Mouse (Mus musculus) liver, embryonic 12.5 days (tissue): ENCODE measurements around the gene Dyrk1a. TPM values are rescaled to one million over a fixed set of nuclear protein-coding genes. Genes with fewer than 3 reads are reported as not detected.
A peak's percentile ranks its signal among the peaks of the same experiment; 100 is the strongest.

Source experiments
- ATAC-seq: fragments of 200-750 bp; cut with Nextera tagmentation; 2 replicates; pipeline ENCODE4 v1.8.0; 2017; ENCODE audit warnings: moderate number of reproducible peaks, mild to moderate bottlenecking, moderate library complexity
- H3K27ac ChIP-seq: fragments of 300-500 bp; sonication (generic); 2 replicates; pipeline ENCODE4 v1.5.1; 2016; ENCODE audit warnings: mild to moderate bottlenecking
- H3K27me3 ChIP-seq: fragments of 300-500 bp; sonication (generic); replicated peaks from 2 replicates; pipeline ENCODE4 v1.6.1; 2016; ENCODE audit warnings: mild to moderate bottlenecking, moderate library complexity
- H3K36me3 ChIP-seq: fragments of 300-500 bp; sonication (generic); 2 replicates; pipeline ENCODE4 v1.6.1; 2016; ENCODE audit warnings: mild to moderate bottlenecking, moderate library complexity
- H3K4me1 ChIP-seq: fragments of 300-500 bp; sonication (generic); 2 replicates; pipeline ENCODE4 v1.6.1; 2016
- H3K4me2 ChIP-seq: fragments of 300-500 bp; sonication (generic); 2 replicates; pipeline ENCODE4 v1.6.1; 2016; ENCODE audit warnings: mild to moderate bottlenecking, moderate library complexity
- H3K4me3 ChIP-seq: fragments of 300-500 bp; sonication (generic); 2 replicates; pipeline ENCODE4 v1.5.1; 2016; ENCODE audit warnings: mild to moderate bottlenecking, moderate library complexity
- H3K9ac ChIP-seq: fragments of 300-500 bp; sonication (generic); 2 replicates; pipeline ENCODE4 v1.6.1; 2016; ENCODE audit warnings: mild to moderate bottlenecking, moderate library complexity
- H3K9me3 ChIP-seq: fragments of 300-500 bp; sonication (generic); replicated peaks from 2 replicates; pipeline ENCODE4 v1.6.1; 2016; ENCODE audit warnings: mild to moderate bottlenecking, moderate library complexity
- WGBS: fragments of 180-500 bp; shearing (Covaris S2); methylation state at CpG from one replicate; pipeline ENCODE4 v1.1.7; 2016; ENCODE audit not compliant: insufficient replicate concordance; 5-methylcytosine and 5-hydroxymethylcytosine counted together
- polyA plus RNA-seq: library from polyadenylated mRNA; unstranded; fragments of >200 nt; fragmentation: Nextera tagmentation; extraction: Ambion mirVana; gene quantifications from 2 replicates; pipeline ENCODE4 v1.2.1, GENCODE M21; 2016

The Dyrk1a gene
- polyA plus RNA-seq, 1 experiment from 2014 or later: 4.8 TPM

DNA sequence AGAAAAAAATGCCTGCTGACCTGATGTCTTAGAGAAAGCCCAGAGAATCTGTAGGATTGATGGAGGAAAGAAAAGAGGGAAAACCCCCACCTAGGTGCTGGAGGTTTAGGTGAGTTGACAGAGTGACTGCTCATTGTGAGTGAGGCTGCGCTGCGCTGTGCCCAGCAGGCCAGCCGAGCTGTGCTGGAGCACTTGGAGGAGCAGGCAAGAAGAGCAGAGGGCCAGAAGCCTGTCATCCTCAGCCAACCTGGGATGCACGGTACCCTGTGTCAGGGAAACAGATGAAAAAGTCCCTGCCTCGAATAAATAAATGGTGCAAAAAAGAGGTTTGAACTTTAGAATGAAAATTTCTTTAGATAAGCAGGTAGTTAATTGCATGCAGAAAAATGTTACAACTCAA is 49.5 kb downstream of the Dyrk1a start:
- Histone ChIP-seq H3K9ac (no peak overlapping the region), H3K27me3 (no peaks in the 10 kb centered on the region), H3K4me3 (no peak overlapping the region), H3K9me3 (no peaks in the 10 kb centered on the region), H3K4me2 (no peak overlapping the region), H3K27ac (no peak overlapping the region), H3K36me3 (peaks cover 49% of the 10 kb centered on the region), H3K4me1 (peaks cover 21% of the 10 kb centered on the region)
- ATAC-seq: no peak
- WGBS: 92% methylated on average over 5 of the region's 5 CpGs

DNA sequence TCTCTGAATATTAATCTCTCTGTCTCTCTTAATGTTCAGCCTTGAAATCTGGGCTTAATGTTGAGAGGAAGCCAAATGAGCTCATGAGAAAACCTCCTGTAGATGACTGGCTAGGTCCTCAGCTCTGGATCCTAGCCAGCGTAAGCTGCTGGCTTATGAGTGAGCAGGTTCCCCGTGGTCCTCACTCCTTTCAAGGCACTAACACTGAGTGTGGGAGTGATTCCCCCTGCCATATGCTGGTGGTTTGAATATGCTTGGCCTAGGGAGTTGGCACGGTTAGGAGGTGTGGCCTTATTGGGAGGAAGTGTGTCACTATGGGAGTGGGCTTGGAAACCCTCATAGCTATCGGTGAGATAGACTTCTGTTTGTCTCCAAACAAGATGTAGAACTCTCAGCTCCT is 55.1 kb downstream of the Dyrk1a start:
- H3K36me3 ChIP-seq: peaks cover 24% of the 10 kb centered on the region
- whole genome bisulfite sequencing: 64% methylated on average over 4 of the region's 4 CpGs
- no peaks in the 10 kb centered on the region for H3K27me3 ChIP-seq
- H3K4me1 ChIP-seq: peaks cover 51% of the 10 kb centered on the region
- H3K4me3 ChIP-seq: no peak overlapping the region
- H3K27ac ChIP-seq: no peak overlapping the region
- no peaks in the 10 kb centered on the region for H3K9me3 ChIP-seq
- H3K4me2 ChIP-seq: no peak overlapping the region
- ATAC-seq: no peak
- no peak overlapping the region for H3K9ac ChIP-seq

DNA sequence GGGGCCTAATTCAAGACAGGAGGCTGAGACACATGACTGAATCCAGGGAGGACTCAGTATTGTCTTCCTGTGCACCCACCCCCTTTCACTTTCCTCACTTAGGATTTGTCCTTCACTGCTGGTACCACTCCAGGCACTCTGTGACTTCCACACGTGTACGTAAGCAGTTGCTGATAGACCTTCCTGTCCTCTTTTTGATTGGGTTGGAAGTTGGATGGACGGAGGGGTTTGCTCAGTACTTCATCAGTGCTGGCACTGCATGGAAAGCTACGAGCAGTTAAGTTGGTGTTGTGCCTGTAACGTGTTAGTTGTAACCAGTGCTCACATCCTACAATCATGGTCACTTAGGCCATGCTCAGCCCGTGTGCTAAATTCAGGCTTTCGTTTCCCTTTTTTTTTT is 55.8 kb downstream of the Dyrk1a start:
- 80% methylated on average over 7 of the region's 7 CpGs for WGBS

DNA sequence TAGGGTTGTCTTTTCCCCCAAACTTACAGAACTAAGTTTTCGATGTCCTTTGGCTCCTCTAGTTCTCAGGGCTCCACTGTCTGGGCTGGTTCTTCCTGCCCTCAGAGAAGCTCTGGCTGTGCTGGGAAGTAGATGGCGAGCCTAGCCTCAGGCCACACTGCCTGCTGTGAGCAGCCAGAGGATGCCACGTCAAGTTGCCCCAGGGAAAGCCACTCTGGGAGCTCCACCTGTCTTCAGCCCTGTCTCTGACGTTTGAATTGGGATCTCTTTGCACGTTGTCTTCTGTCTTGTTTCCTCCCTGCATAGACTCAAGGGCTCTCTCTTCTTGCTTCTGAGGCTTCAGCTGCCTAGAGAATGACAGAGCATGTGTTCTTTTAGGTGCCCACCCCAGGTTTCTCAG is 57.9 kb downstream of the Dyrk1a start:
- ATAC-seq: no peak
- H3K27me3 ChIP-seq: no peaks in the 10 kb centered on the region
- no peak overlapping the region for H3K9ac ChIP-seq
- peaks cover 63% of the 10 kb centered on the region for H3K4me1 ChIP-seq
- WGBS: 55% methylated on average over 5 of the region's 5 CpGs
- no peak overlapping the region for H3K4me3 ChIP-seq
- no peaks in the 10 kb centered on the region for H3K9me3 ChIP-seq
- 0 out of 2 replicates have a peak, but pooled peaks cover 9% of the 10 kb centered on the region for H3K36me3 ChIP-seq
- no peak overlapping the region for H3K27ac ChIP-seq
- H3K4me2 ChIP-seq: no peak overlapping the region

More for the DNA sequence above, 55.8 kb downstream of the Dyrk1a start:
- ATAC-seq: no peak; the same call in 1 of the 2 replicates
- Histone ChIP-seq H3K4me3 (no peak overlapping the region), H3K36me3 (peaks cover 16% of the 10 kb centered on the region), H3K27me3 (no peaks in the 10 kb centered on the region), H3K9ac (no peak overlapping the region), H3K27ac (no peak overlapping the region), H3K4me1 (peaks cover 51% of the 10 kb centered on the region), H3K9me3 (no peaks in the 10 kb centered on the region), H3K4me2 (no peak overlapping the region)

DNA sequence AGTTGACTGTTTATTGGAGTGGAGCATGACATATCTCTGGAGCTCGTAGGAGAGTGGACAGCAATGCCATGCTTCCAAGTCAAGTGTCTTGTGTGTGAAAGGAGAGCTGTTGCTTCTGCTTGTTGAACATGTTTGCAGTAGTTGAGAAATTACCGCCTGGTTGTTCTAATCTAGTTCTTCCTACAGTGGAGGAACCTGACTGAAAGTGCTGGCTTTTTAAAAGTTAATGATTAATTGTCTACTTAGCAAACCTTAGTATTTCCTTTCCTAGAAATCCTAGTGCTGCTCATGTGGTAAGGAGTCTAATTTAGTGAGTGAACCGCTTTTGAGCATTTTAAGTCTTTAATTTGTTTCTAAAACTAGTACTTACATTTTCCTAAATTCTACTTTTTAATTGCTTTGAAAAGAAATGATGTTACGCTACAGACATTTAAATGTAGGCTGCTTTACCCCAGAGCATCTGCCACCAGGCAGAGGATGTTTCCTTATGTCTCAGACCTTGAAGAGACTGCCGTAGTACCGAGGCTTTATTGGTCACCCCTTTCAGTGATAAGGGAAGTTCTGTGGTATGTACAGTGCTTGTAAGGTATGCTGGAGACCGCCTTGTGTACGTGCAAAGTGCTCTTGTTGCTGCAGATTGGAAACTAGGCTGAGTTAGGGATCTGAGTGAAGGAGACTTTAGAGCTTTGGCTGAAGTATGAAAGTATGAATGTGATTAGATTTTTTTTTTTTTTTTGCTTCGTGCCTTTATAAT is 59.3 kb downstream of the Dyrk1a start:
- ATAC-seq: no peak
- WGBS: 55% methylated on average over 9 of the region's 9 CpGs
- 0 out of 2 replicates have a peak, but pooled peaks cover 9% of the 10 kb centered on the region for H3K36me3 ChIP-seq
- no peaks in the 10 kb centered on the region for H3K9me3 ChIP-seq
- H3K27me3 ChIP-seq: no peaks in the 10 kb centered on the region
- H3K27ac ChIP-seq: no peak overlapping the region
- H3K4me1 ChIP-seq: peaks cover 71% of the 10 kb centered on the region
- H3K9ac ChIP-seq: no peak overlapping the region
- no peak overlapping the region for H3K4me3 ChIP-seq
- peak overlapping the region; percentile 7 for H3K4me2 ChIP-seq

GRCm38 (mm10) chr16:94631984-94632383 is 62.2 kb downstream of the Dyrk1a start:
- peak; percentile 85 for ATAC-seq
- H3K27ac ChIP-seq: no peak overlapping the region
- no peak overlapping the region for H3K9ac ChIP-seq
- H3K4me1 ChIP-seq: peaks cover 54% of the 10 kb centered on the region
- WGBS: 25% methylated on average over 5 of the region's 5 CpGs
- H3K4me3 ChIP-seq: no peak overlapping the region
- H3K9me3 ChIP-seq: no peaks in the 10 kb centered on the region
- 0 out of 2 replicates have a peak, but pooled peaks cover 4% of the 10 kb centered on the region for H3K36me3 ChIP-seq
- H3K4me2 ChIP-seq: no peak overlapping the region
- H3K27me3 ChIP-seq: no peaks in the 10 kb centered on the region

- no peak overlapping the region for H3K9ac ChIP-seq
- H3K27ac ChIP-seq: no peak overlapping the region
- 63% methylated on average over 6 of the region's 6 CpGs for WGBS
Measured at GRCm38 (mm10) chr16:94632424-94632963, 62.7 kb downstream of the Dyrk1a start.

DNA sequence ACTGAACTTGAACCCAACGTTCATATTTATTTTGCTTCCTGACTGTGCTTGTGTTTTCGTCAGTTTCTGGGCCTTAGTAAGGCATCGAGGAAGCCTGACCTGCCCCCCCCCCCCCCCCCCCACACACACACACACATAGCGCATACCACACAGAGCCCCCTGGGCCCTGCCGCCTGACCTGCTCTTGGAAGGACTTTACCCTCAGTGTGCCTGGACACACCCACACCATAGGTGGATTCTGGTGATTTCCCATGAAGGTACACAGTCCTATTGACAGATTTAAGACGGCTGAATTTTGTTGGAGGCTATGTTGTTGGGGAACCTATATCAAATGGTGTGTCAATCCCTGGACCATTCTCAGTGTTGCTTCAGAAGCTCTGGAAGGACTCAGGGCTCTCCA is 63.2 kb downstream of the Dyrk1a start:
- no peak overlapping the region for H3K4me3 ChIP-seq
- H3K4me1 ChIP-seq: peaks cover 51% of the 10 kb centered on the region
- H3K4me2 ChIP-seq: no peak overlapping the region
- no peaks in the 10 kb centered on the region for H3K36me3 ChIP-seq
- ATAC-seq: 0 out of 2 replicates have a peak, but pooled peaks have one; percentile 38
- 67% methylated on average over 6 of the region's 6 CpGs for WGBS
- no peak overlapping the region for H3K27ac ChIP-seq
- no peaks in the 10 kb centered on the region for H3K27me3 ChIP-seq
- H3K9me3 ChIP-seq: no peaks in the 10 kb centered on the region
- H3K9ac ChIP-seq: no peak overlapping the region

More at GRCm38 (mm10) chr16:94632424-94632963, 62.7 kb downstream of the Dyrk1a start:
- H3K4me3 ChIP-seq: no peak overlapping the region
- no peak for ATAC-seq
- peaks cover 53% of the 10 kb centered on the region for H3K4me1 ChIP-seq
- H3K9me3 ChIP-seq: no peaks in the 10 kb centered on the region
- no peak overlapping the region for H3K4me2 ChIP-seq
- H3K27me3 ChIP-seq: no peaks in the 10 kb centered on the region
- H3K36me3 ChIP-seq: no peaks in the 10 kb centered on the region

DNA sequence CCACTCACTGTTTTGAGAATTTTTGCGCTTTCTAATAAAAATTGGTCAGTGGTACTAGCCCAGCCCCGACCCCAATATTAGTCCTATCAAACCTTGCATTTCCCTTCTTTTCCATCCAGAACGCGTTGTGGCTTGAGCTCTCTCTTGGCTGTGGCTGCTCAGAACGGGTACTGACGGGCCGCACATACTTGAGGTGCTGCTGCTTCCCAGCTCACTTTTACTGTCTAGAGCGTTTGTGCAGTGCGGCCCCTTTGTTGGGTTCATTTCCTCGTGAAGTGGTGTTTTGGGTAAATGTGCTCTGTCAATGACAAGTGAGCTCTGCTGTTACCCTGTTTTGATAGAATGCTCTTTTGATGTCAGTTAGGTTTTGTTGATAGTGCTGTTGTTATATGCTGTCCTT is 67.6 kb downstream of the Dyrk1a start:
- Histone ChIP-seq H3K9me3 (no peaks in the 10 kb centered on the region), H3K4me3 (no peak overlapping the region), H3K4me2 (no peak overlapping the region), H3K27me3 (no peaks in the 10 kb centered on the region), H3K9ac (no peak overlapping the region), H3K4me1 (peaks cover 70% of the 10 kb centered on the region), H3K36me3 (peaks cover 10% of the 10 kb centered on the region), H3K27ac (no peak overlapping the region)
- 78% methylated on average over 10 of the region's 10 CpGs for WGBS
- ATAC-seq: no peak

DNA sequence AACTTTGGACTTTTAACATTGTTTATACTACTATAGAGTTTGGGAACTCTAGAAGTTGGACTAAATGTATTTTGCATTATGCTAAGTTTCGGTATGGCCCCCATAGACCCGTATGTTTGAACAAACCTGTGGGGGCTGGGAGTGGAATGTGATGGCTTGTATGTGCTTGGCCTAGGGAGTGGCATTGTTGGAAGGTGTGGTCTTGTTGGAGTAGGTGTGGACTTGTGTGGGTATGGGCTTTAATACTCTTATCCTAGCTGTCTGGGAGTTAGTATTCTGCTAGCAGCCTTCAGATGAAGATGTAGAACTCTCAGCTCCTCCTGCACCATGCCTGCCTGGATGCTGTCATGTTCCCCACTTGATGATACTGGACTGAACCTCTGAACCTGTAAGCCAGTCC is 72.0 kb downstream of the Dyrk1a start:
- Histone ChIP-seq H3K9me3 (no peaks in the 10 kb centered on the region), H3K27me3 (no peaks in the 10 kb centered on the region), H3K27ac (no peak overlapping the region), H3K4me1 (peaks cover 71% of the 10 kb centered on the region), H3K9ac (no peak overlapping the region), H3K4me3 (no peak overlapping the region), H3K36me3 (peaks cover 10% of the 10 kb centered on the region), H3K4me2 (no peak overlapping the region)
- ATAC-seq: no peak
- WGBS: 86% methylated on average over 2 of the region's 2 CpGs

DNA sequence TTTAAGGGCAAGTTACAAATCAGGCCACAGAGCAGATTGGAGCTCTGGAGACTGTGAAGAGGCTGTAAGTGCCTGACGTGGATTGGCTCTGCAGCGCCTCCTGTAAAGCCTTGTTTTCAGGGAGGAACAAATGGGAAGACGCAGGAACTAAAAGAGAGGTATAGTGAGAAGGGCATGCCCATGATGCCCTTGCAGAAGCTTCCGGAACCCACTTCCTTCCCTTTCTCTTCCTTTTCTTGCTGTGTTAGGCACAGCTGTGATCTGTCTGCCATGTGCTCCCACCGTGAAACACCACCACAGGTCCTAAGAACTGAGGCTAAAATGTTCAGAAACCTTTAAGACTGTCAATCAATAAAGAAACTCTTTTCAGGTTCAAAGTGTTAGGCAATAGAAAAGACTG is 77.3 kb downstream of the Dyrk1a start:
- 41% methylated on average over 5 of the region's 5 CpGs for WGBS
- H3K4me2 ChIP-seq: no peak overlapping the region
- H3K36me3 ChIP-seq: peaks cover under 1% of the 10 kb centered on the region; the same call in 1 of the 2 replicates

DNA sequence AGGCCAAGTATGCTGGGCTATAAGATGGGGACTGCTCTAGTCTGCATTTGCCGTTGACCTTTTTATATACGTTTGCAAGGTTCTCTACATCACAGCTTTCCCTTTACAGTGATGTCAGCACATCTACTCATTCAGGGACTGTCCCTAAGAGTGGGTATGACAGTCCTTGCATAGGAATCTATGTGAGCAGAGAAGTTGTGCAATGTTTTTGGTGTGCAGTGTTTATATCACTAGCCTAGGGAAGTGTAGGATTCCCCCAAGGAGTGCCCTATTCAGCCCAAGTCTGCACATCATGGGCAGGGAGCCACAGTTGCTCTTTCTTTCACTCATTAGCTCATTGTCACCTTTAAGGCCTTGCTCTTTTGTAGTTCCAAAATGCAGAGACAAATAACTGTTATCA is 78.1 kb downstream of the Dyrk1a start:
- 82% methylated on average over 2 of the region's 2 CpGs for WGBS
- no peak for ATAC-seq
- Histone ChIP-seq H3K9me3 (no peaks in the 10 kb centered on the region), H3K27ac (no peak overlapping the region), H3K27me3 (no peaks in the 10 kb centered on the region), H3K9ac (no peak overlapping the region), H3K4me2 (no peak overlapping the region), H3K36me3 (no peaks in the 10 kb centered on the region), H3K4me3 (no peak overlapping the region), H3K4me1 (peaks cover 52% of the 10 kb centered on the region)

More for the DNA sequence above, 77.3 kb downstream of the Dyrk1a start:
- H3K4me3 ChIP-seq: no peak overlapping the region
- H3K27me3 ChIP-seq: no peaks in the 10 kb centered on the region
- no peak overlapping the region for H3K9ac ChIP-seq
- ATAC-seq: no peak
- no peaks in the 10 kb centered on the region for H3K9me3 ChIP-seq
- H3K27ac ChIP-seq: no peak overlapping the region
- peaks cover 57% of the 10 kb centered on the region for H3K4me1 ChIP-seq
